Mouse (Mus musculus) cerebellum, adult 9-10 months (tissue): ENCODE measurements at regions not wholly inside any gene's neighbourhood (a gene's known extent, or its start where the extent isn't known, plus 50 kb on each side); places are given as distances from the start of the nearest gene placed in this dataset.
A peak's percentile ranks its signal among the peaks of the same experiment; 100 is the strongest.

Experiments
- DNase-seq: peaks from one replicate; pipeline ENCODE4 v3.0.0; 2022

- DNase-seq, result no peak
Measured at GRCm38 (mm10) chr8:74639276-74639675, 233.7 kb upstream of the Isx start.

- DNase-seq, result no peak
Measured at GRCm38 (mm10) chr8:74640636-74641035, 232.3 kb upstream of the Isx start.

GRCm38 (mm10) chr8:74659950-74660349 lies 213.0 kb upstream of the Isx start:
- peak; percentile 41 for DNase-seq

- DNase-seq, result no peak
Measured at GRCm38 (mm10) chr8:74688342-74688741, 184.6 kb upstream of the Isx start.

- DNase-seq, result no peak
Measured at GRCm38 (mm10) chr8:74696001-74696400, 177.0 kb upstream of the Isx start.

- DNase-seq, result no peak
Measured at GRCm38 (mm10) chr8:74697317-74697716, 175.7 kb upstream of the Isx start.

- DNase-seq, result no peak
Measured at GRCm38 (mm10) chr8:74712617-74713016, 160.4 kb upstream of the Isx start.

GRCm38 (mm10) chr8:74716030-74716429 lies 156.9 kb upstream of the Isx start:
- DNase-seq, result no peak

- DNase-seq, result no peak
Measured at GRCm38 (mm10) chr8:74764728-74765127, 108.2 kb upstream of the Isx start.

- DNase-seq, result no peak
Measured at GRCm38 (mm10) chr8:74775549-74775948, 97.4 kb upstream of the Isx start.

GRCm38 (mm10) chr8:74781087-74781486 lies 91.9 kb upstream of the Isx start:
- no peak for DNase-seq

- DNase-seq, result no peak
Measured at GRCm38 (mm10) chr8:74808685-74809084, 64.3 kb upstream of the Isx start.

GRCm38 (mm10) chr8:74810054-74810453 lies 62.9 kb upstream of the Isx start:
- no peak for DNase-seq

- no peak for DNase-seq
Measured at GRCm38 (mm10) chr8:74818434-74818833, 54.5 kb upstream of the Isx start.

GRCm38 (mm10) chr8:74820716-74821115 lies 52.3 kb upstream of the Isx start:
- no peak for DNase-seq

GRCm38 (mm10) chr8:74822288-74822687 lies 50.7 kb upstream of the Isx start:
- no peak for DNase-seq
